Comparison of ENCODE assay signal across 18 mouse cellular contexts in the genomic region with DNA sequence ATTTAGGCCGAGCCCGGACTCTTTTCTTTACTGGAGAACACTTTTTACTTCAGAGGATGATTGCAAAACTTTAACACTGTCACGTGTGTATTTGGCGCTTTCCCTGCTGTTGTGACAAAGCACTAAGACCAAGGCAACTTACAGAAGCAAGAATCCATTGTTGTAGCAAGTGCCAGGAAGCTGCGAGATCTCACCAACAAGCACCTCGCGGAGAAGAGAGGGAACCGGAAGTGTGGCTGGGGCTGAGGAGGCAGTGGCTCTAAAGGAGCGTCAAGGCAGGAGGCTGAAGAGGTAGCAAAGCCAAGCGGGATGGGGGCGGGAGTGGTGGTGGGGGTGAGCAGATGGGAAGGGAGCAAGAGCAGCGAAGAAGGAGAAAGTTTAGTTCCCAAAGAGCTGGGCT.
DNase-seq lines count a peak whose midpoint lies in the region; ATAC-seq and TF ChIP-seq lines count a peak whose summit lies in the region.
"Had no signal": no experiment of that assay in that cellular context is flagged by ENCODE, and none has a peak within 500 bp of the region (broad histone marks: within the 10 kb centered on the region; RNA-seq: fewer than 3 reads in every experiment).

No protein-coding gene starts in this region.

- no peak for ATAC-seq in hindbrain, embryonic 14.5 days (ENCODE audit: low FRiP score)
- ATAC-seq: midbrain, embryonic 16.5 days had no signal

- intact Hi-C loops in left cerebral cortex, postnatal 10 days (cut with DNase I): no loop called here

- no peaks in the 10 kb centered on the region for H3K9me3 ChIP-seq in hindbrain, embryonic 14.5 days (ENCODE audit: control insufficient read depth, low read length)

- peaks cover 2% of the 10 kb centered on the region; the same call in 1 of the 2 replicates for H3K4me1 ChIP-seq in bone marrow, adult 2 months (ENCODE audit: control insufficient read depth, insufficient read depth, low read length)
- no peaks in the 10 kb centered on the region; the same call in 1 of the 2 replicates for H3K4me1 ChIP-seq in hindbrain, embryonic 14.5 days (replicated peaks; ENCODE audit: control insufficient read depth, insufficient read depth, low read length)

- H3K27me3 ChIP-seq in hindbrain, embryonic 14.5 days (ENCODE audit: control insufficient read depth, insufficient read depth, low read length): no peaks in the 10 kb centered on the region
- H3K27me3 ChIP-seq: embryonic facial prominence, embryonic 13.5 days had no signal

- no peaks in the 10 kb centered on the region for H3K36me3 ChIP-seq in macrophage (ENCODE audit: inconsistent target)
- no peaks in the 10 kb centered on the region for H3K36me3 ChIP-seq in hindbrain, embryonic 14.5 days (replicated peaks; ENCODE audit: control insufficient read depth, insufficient read depth)
- H3K36me3 ChIP-seq: embryonic facial prominence, embryonic 13.5 days had no signal

- H3K79me2 ChIP-seq in macrophage (ENCODE audit: inconsistent target): no peaks in the 10 kb centered on the region

- H3K9ac ChIP-seq in hindbrain, embryonic 14.5 days: no peak overlapping the region
- H3K9ac ChIP-seq: embryonic facial prominence, embryonic 13.5 days had no signal

- peak; percentile 51 for DNase-seq in CD4-positive, CD25-positive, alpha-beta regulatory T cell, adult 2 months (ENCODE audit: low read depth, low spot score)
- peak; percentile 38 for DNase-seq in thymus, postnatal 14 days
- no peak for DNase-seq in left cerebral cortex, postnatal 10 days (ENCODE audit: extremely low spot score in 1 of 2, low spot score in 2 of 2)
- no peak for DNase-seq in spleen, postnatal 10 days (ENCODE audit: low spot score in 2 of 2)
- DNase-seq in hindbrain, embryonic 14.5 days (ENCODE audit: low spot score): no peak
- DNase-seq: cerebellum, adult 18-20 months; gastrocnemius, postnatal 36 days; heart, postnatal 4 days; kidney, adult 11 months; kidney, postnatal 36 days; left cerebral cortex, postnatal 4 days; lung, adult 2 months; retina, postnatal 1 day had no signal

- H3K4me2 ChIP-seq in hindbrain, embryonic 14.5 days (replicated peaks): no peak overlapping the region
- H3K4me2 ChIP-seq: embryonic facial prominence, embryonic 13.5 days; heart, embryonic 11.5 days had no signal

- no peak for TF ChIP-seq CTCF in bone marrow, adult 2 months (IDR thresholded peaks at IDR 0.05; ENCODE audit: control insufficient read depth, insufficient read depth, low read length)

- peak overlapping the region; percentile 2 for H3K4me3 ChIP-seq in bone marrow, adult 2 months (replicated peaks; ENCODE audit: control insufficient read depth, low read depth, low read length)
- no peak overlapping the region for H3K4me3 ChIP-seq in macrophage (ENCODE audit: inconsistent target)
- no peak overlapping the region for H3K4me3 ChIP-seq in hindbrain, embryonic 14.5 days (replicated peaks; ENCODE audit: low read length)
- H3K4me3 ChIP-seq: embryonic facial prominence, embryonic 13.5 days had no signal

- peak overlapping the region; percentile 80 for H3K27ac ChIP-seq in bone marrow, adult 2 months (ENCODE audit: control insufficient read depth, insufficient read depth, low read depth, low read length, poor library complexity)
- H3K27ac ChIP-seq in macrophage: peak overlapping the region; percentile 52
- H3K27ac ChIP-seq in hindbrain, embryonic 14.5 days: no peak overlapping the region
- H3K27ac ChIP-seq: embryonic facial prominence, embryonic 13.5 days had no signal

- WGBS in bone marrow, adult 2 months: 19% methylated on average over 12 of the region's 12 CpGs
- 26% methylated on average over 12 of the region's 12 CpGs for WGBS in macrophage (ENCODE audit: missing documents)
- 79% methylated on average over 12 of the region's 12 CpGs for WGBS in hindbrain, embryonic 14.5 days

- peak; percentile 31; the same call in 1 of the 2 replicates for TF ChIP-seq POLR2A in bone marrow, adult 2 months (IDR thresholded peaks at IDR 0.05; ENCODE audit: borderline replicate concordance, control insufficient read depth, low read depth, low read length)

Comparison
In these comparisons a context has a peak if more than half of its experiments do, and no peak if none do; other contexts are left out.
1. DNase-seq: peak in CD4-positive, CD25-positive, alpha-beta regulatory T cell, adult 2 months (single experiment) and thymus, postnatal 14 days (single experiment); none in left cerebral cortex, postnatal 10 days (0 of 2), spleen, postnatal 10 days (0 of 2) and hindbrain, embryonic 14.5 days (single experiment).